Mouse (Mus musculus) kidney, postnatal 4 days (tissue): Measurements from ENCODE around the gene 4932438H23Rik.

Source experiments
- DNase-seq, 2 experiments: peaks; one replicate each; pipeline ENCODE4 v3.0.0; 2021; ENCODE audit warnings: mixed read lengths in 2 of 2

4932438H23Rik gene

GRCm38 (mm10) chr16:91055150-91055549 is 39.8 kb downstream of the 4932438H23Rik start:
- DNase-seq, result no peak

DNA sequence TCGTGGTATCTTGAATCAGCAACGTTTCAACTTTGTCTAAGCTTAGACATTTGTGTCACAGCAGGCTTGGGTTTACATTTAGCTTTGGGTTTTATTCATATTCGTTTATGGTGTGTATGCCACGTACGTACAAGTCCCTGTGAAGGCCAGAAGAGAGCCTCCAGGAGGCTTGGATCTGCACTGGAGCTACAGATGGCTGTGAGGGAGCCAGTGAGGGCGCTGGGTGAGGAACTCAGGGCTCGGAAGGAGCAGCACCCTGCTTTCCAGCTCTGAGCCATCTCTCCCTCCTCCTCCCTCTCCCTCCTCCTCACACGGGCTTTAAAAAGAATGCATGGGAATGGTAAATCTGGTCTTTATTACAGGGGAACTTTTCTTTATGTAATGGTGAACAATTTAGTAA is 41.3 kb downstream of the 4932438H23Rik start:
- no peak for DNase-seq

DNA sequence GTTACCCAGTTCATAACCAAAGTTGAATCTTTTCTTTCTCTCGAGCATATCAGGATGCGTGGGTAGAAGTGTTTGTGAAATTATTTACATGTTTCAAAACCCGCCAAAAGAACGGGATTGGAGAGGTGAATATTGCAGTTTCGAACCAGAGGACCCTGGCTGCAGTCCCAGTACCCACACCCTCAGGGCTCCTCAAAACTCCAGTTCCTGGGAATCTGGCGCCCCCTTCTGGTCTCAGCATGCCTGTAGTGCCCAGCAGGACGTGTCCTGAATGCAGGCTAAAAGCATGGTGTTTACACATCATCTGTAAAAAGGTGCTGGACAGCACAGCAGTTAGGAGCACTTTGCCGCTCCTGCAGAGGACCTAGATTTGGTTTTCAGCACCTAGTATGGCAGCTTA is 49.4 kb downstream of the 4932438H23Rik start:
- peak; percentile 71 for DNase-seq

DNA sequence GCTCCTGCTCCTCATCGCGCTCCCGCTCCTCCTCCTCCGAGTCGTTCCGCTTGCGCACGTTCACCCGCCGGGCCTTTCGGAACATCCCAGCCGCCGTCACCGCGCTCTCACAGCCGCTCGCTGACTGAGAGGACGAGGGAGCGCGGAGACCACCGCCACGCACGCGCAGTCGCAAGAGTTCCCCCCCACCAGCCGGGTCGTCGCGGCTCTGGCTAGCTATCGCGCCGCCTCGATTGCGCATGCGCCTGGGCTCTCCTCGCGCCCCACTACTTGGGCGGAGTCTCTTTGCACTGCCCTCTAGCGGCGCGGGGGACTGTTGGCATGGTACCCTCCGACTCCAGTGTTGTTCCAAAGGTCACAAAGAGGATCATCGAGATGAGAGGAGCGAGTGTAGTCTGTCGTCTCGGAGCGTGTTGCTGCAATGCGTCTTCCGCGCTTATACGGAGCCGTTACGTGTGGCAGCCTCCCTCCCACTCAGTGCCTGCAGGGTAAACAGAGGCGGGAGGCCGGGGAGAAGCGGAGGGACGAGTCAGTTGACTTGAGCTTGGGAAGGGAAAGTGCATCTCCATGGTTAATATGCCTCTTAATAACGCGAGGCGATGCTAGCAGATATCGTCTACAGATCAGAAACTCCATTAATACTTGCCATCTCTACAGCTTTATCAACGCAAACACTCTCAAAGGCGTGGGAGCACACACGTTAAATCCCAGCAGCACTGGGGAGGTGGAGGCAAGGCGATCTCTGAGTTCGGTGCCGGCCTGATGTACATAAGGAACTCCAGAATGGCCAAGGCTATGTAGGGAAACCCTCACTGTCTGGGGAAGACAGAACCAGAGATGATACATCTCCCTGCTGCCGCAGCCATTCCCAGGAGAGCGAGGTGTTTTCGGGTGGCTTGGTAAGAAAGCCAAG is 50.4 kb downstream of the 4932438H23Rik start, which contains the start of gene Paxbp1:
Gene Paxbp1 (minus strand): TSS at position 274 of the 913 bp plus-strand sequence.
- DNase-seq, result peak; percentile 99

DNA sequence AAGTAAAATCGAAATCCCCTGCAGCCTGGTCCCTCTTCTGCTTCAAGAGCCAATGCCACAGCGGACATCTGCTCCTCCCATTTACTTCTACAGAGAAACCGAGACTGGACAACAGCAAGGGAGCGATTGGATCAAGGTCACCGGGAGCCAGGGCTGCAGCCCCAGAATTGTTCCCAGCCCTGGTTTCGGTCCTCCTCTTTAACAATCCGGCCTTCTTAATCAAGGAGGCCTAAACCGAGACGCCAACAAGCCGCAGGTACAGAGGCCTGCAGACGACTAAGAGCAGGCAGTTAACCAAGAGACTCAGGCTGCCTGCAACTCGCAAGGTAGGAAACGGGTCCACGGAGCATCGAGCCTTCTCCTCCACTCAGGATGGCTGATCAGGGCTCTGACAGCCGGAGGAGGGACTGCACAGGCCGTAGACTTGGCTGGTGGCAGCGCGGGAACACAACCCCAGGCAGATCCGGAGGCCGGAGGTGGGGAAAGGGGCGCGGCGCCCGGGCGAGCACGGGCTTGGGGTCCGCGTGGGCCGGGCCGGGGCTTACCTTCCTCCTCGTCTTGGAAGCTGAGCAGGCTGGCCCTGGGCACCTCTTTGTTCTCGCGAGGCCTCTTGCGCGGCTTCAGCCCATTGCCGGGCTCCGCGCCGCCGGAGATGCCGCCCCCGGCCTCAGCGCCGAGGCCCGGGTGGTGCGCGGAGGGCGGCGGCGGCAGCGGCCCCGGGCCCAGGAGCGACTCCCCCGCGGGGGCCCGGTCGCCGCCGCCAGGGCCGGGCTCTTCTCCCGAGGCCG is 51.3 kb downstream of the 4932438H23Rik start:
- peak; percentile 71 to 87 for DNase-seq

- no peak for DNase-seq
Measured at GRCm38 (mm10) chr16:91042640-91043039, 52.3 kb downstream of the 4932438H23Rik start.

GRCm38 (mm10) chr16:91035866-91036265 is 59.1 kb downstream of the 4932438H23Rik start:
- no peak for DNase-seq

- no peak for DNase-seq
Measured at GRCm38 (mm10) chr16:91030751-91031150, 64.2 kb downstream of the 4932438H23Rik start.

- DNase-seq, result no peak
Measured at GRCm38 (mm10) chr16:91029901-91030300, 65.0 kb downstream of the 4932438H23Rik start.

GRCm38 (mm10) chr16:91029161-91029743 is 65.7 kb downstream of the 4932438H23Rik start:
- no peak for DNase-seq

DNA sequence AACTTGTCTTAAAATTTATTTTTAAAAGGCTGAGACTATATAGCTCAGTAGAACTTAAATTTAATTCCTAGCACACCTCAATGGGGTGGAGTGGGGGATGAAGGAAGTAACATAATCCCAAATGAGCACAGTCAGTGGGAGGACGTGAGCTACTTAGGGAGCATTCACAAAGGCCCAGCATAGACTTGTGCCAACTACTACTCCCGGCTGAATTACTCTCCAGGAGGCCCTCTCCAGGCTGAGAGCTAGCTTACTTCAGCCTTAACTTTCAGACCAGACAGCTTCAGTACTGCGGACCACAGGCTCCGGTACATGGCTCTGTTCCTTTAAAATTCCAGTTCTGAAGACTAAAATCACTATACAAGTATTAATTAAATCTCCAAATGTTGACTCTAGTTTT is 68.6 kb downstream of the 4932438H23Rik start:
- no peak for DNase-seq

DNA sequence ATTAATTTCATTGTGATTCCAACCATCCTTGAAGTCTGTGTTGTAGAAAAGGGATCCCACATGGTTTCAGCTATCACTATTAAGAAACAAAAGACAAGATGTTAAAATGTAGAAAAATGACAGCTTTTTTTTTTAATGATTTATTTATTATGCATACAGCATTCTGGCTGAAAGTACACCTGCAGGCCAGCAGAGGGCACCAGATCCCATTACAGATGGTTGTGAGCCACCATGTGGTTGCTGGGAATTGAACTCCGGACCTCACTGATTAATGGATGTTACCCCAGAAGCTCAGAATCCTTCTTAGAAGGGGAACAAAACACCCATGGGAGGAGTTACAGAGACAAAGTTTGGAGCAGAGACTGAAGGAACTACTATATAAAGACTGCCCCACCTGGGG is 71.5 kb downstream of the 4932438H23Rik start:
- DNase-seq, result peak; percentile 37 to 47

- no peak for DNase-seq
Measured at GRCm38 (mm10) chr16:91020842-91021483, 74.0 kb downstream of the 4932438H23Rik start.

DNA sequence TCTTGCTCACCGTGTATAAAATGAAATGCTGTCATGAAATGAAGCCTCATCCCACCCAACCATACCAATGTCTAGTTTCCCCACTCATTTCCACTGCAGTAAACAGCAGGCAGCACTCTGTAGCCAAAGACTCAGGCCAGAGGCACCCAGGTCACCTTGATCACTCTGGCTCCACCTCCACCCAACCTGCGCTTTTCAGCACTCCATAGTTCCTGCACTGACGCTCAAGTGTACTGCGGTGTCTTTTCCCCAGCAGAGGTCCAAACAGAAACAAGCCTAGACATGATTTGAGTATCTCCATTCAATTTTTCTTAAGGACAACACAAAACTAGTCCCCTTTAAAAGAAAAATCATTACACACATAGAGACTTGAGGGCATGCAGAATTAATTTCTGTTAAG is 75.4 kb downstream of the 4932438H23Rik start:
- no peak for DNase-seq

DNA sequence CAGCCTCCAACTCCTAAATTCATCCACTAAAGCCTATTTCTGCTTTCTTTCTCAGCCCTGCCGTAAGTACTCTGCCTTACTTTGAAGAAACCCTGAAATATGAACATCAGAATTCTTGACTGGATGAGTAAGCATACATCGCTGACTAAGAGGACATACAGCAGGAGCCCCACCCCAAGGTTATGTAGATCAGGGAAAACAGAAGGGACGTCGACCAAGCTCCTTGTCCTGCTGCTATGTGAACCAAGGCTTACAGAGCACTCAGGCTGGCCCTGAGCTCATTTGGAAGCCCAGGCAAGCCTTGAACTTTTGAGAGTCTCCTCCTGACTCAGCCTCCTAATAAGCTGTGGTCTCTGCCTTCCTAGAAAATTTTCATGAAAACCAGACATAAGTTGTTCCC is 79.2 kb downstream of the 4932438H23Rik start:
- DNase-seq, result no peak

- no peak for DNase-seq
Measured at GRCm38 (mm10) chr16:91011847-91012246, 83.1 kb downstream of the 4932438H23Rik start.

DNA sequence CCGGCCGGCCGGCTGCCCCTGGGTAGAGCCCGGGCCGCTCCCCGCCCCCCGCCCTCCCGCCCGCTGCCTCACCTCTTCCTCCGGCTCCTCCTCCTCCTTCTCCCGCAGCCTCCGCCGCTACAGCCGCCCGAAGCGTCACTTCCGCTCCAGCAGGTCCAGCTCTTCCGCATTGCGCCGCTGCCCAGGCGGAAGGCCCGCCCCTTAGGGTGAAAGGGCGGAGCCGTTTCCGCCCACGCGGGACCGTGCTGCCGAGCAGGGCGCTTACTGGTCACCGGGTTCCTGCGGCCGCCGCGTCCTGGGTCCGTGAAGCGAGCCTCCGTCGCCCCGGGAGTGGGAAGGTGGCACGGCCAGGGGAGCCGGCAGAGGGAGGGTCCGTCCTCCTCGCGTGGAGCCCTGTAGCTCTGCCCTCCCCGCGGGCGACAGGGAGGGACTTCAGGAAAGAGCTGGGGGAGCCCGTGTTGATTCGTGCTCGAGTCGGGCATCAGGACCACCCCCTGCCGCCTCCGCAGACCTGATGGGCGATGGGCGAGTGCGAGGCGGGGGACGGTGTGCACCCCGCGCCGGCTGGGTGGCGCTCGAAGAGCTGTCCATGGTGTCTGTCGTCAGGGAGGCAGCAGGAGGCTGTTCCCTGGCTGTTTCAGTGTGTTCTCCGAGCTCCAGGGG is 83.8 kb downstream of the 4932438H23Rik start, which contains the start of gene Synj1:
Gene Synj1 (minus strand): TSS at position 288 of the 663 bp plus-strand sequence.
- DNase-seq, result peak; percentile 91 to 95

- no peak for DNase-seq
Measured at GRCm38 (mm10) chr16:91010581-91011020, 84.3 kb downstream of the 4932438H23Rik start.

DNA sequence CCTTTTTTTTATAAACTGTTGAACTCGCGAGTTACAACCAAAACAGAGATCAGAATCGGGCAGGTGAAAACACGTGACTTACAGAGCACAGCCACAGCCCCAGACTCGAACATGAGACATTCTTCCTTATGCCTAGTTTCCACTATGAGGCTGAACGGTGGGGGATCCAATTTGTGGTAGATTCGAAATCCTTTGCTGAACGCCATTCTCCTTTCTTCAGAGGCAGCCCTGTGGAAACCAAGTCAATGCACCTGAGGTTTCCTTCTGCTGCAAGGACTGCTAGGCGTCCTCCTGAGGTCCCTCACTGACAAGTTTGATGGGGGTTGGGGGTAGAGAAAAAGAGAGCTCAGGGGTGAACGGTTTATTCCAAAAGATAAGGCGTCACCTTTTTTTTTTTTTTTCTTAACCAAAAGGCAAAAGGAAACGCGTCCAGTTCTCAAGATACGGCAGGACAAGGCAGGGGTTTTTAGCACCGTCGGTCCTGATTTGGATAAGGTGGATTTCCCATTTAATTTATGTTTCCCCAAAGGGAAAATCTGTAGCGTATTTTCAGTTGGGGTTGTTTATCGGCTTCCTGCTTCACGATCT is 84.9 kb downstream of the 4932438H23Rik start:
- peak in 1 of 2 experiments; percentile 15 for DNase-seq

DNA sequence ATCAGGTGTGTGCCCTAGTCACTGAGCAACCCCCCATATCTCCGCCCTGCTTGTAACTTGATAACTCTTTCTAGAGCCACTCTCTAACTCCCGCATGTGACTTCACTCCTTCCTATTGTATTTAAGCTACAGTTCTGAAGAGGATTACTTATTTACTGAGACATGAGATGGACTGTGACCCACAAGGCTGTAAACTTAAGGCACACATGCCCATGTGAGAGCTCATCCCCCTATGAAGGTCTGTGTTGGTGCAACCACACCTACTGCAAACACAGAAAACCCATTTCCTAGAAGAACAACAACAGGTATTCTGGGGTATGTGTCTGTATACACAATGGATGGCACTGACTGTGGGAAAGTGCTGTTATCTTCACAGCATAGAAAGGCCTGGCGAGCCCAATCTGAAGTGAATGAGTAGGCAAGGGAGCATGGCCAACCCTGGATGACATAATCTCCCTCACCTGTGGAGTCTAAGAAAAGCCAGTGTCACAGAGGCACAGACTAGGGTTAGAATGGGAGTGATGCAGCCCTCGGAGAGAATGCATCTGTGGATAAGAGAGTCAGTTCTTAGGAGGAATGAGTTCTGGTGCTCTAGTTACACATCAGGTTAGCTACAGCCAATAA is 89.9 kb downstream of the 4932438H23Rik start:
- no peak for DNase-seq
